Mouse (Mus musculus): ENCODE measurements around the gene Lhx1.

- no peak for TF ChIP-seq POLR2A (IDR thresholded peaks at IDR 0.05; ENCODE audit: low read depth, low read length)
- TF ChIP-seq CTCF (conservative IDR thresholded peaks at IDR 0.05; ENCODE audit: insufficient read depth, insufficient read length, low read depth, low read length) = no peak
Measured at GRCm38 (mm10) chr11:84561546-84561945, 36.2 kb upstream of the Lhx1 start.
